Mouse (Mus musculus) forebrain, embryonic 13.5 days (tissue): ENCODE data around the gene Spcs2. TPM values are rescaled to one million over a fixed set of nuclear protein-coding genes. Genes with fewer than 3 reads are reported as not detected.

ENCODE experiments used
- ATAC-seq: fragments of 200-750 bp; cut with Nextera tagmentation; 2 replicates; pipeline ENCODE4 v1.8.0; 2017
- H3K27ac ChIP-seq: fragments of 300-500 bp; sonication (generic); 2 replicates; pipeline ENCODE4 v1.5.1; 2015; ENCODE audit warnings: inconsistent platforms, mild to moderate bottlenecking, moderate library complexity
- H3K27me3 ChIP-seq: fragments of 300-500 bp; sonication (generic); 2 replicates; pipeline ENCODE4 v1.6.1; 2015; ENCODE audit warnings: mild to moderate bottlenecking, inconsistent platforms
- H3K36me3 ChIP-seq: fragments of 300-500 bp; sonication (generic); 2 replicates; pipeline ENCODE4 v1.6.1; 2015; ENCODE audit warnings: mild to moderate bottlenecking, inconsistent platforms; ENCODE audit not compliant: poor library complexity, severe bottlenecking
- H3K4me1 ChIP-seq: fragments of 300-500 bp; sonication (generic); 2 replicates; pipeline ENCODE4 v1.6.1; 2015; ENCODE audit warnings: inconsistent platforms
- H3K4me2 ChIP-seq: fragments of 300-500 bp; sonication (generic); 2 replicates; pipeline ENCODE4 v1.6.1; 2015; ENCODE audit warnings: inconsistent platforms, mild to moderate bottlenecking, moderate library complexity
- H3K4me3 ChIP-seq: fragments of 300-500 bp; sonication (generic); 2 replicates; pipeline ENCODE4 v1.5.1; 2015; ENCODE audit warnings: mild to moderate bottlenecking, inconsistent platforms
- H3K9ac ChIP-seq: fragments of 300-500 bp; sonication (generic); 2 replicates; pipeline ENCODE4 v1.6.1; 2015; ENCODE audit warnings: mild to moderate bottlenecking, inconsistent platforms
- H3K9me3 ChIP-seq: fragments of 300-500 bp; sonication (generic); replicated peaks from 2 replicates; pipeline ENCODE4 v1.6.1; 2016; ENCODE audit warnings: inconsistent platforms
- WGBS: fragments of 180-500 bp; shearing (Covaris S2); methylation state at CpG from one replicate; pipeline ENCODE4 v1.1.7; 2015; 5-methylcytosine and 5-hydroxymethylcytosine counted together
- polyA plus RNA-seq: library from polyadenylated mRNA; unstranded; fragments of >200 nt; fragmentation: Nextera tagmentation; extraction: Ambion mirVana; gene quantifications from 2 replicates; pipeline ENCODE4 v1.2.1, GENCODE M21; 2015

Gene Spcs2
- polyA plus RNA-seq, 1 experiment from 2014 or later: 336 TPM

- H3K27ac ChIP-seq: no peak overlapping the region
- H3K4me3 ChIP-seq: peak overlapping the region; percentile 13
Measured at GRCm38 (mm10) chr7:99795192-99795981, 67.9 kb downstream of the Spcs2 start.

GRCm38 (mm10) chr7:99794096-99794495, 69.2 kb downstream of the Spcs2 start:
- H3K9me3 ChIP-seq: no peaks in the 10 kb centered on the region
- H3K27me3 ChIP-seq: peaks cover 11% of the 10 kb centered on the region
- H3K36me3 ChIP-seq: no peaks in the 10 kb centered on the region
- H3K4me3 ChIP-seq: no peak overlapping the region
- peaks cover 17% of the 10 kb centered on the region for H3K4me1 ChIP-seq
- H3K27ac ChIP-seq: no peak overlapping the region
- H3K4me2 ChIP-seq: no peak overlapping the region
- WGBS: 63% methylated on average over 2 of the region's 2 CpGs
- no peak for ATAC-seq
- H3K9ac ChIP-seq: no peak overlapping the region

More at GRCm38 (mm10) chr7:99795192-99795981, 67.9 kb downstream of the Spcs2 start:
- Histone ChIP-seq H3K4me2 (peak overlapping the region; percentile 56), H3K36me3 (no peaks in the 10 kb centered on the region), H3K27me3 (peaks cover 11% of the 10 kb centered on the region), H3K9me3 (no peaks in the 10 kb centered on the region), H3K9ac (0 out of 2 replicates have a peak overlapping the region, but pooled peaks have one; percentile 34), H3K4me1 (peaks cover 17% of the 10 kb centered on the region)
- WGBS: 7% methylated on average over 17 of the region's 17 CpGs
- peak; percentile 67 for ATAC-seq

- Histone ChIP-seq H3K36me3 (no peaks in the 10 kb centered on the region), H3K4me2 (no peak overlapping the region), H3K9me3 (no peaks in the 10 kb centered on the region), H3K4me1 (peaks cover 20% of the 10 kb centered on the region), H3K27ac (no peak overlapping the region), H3K27me3 (no peaks in the 10 kb centered on the region), H3K9ac (no peak overlapping the region), H3K4me3 (no peak overlapping the region)
- WGBS: 80% methylated on average over 10 of the region's 10 CpGs
- ATAC-seq: no peak
Measured at GRCm38 (mm10) chr7:99790816-99791215, 72.4 kb downstream of the Spcs2 start.

- H3K36me3 ChIP-seq: no peaks in the 10 kb centered on the region
- no peak for ATAC-seq
Measured at GRCm38 (mm10) chr7:99788563-99788962, 74.7 kb downstream of the Spcs2 start.

GRCm38 (mm10) chr7:99787935-99788334, 75.3 kb downstream of the Spcs2 start:
- Histone ChIP-seq H3K9ac (no peak overlapping the region), H3K27me3 (no peaks in the 10 kb centered on the region), H3K4me3 (no peak overlapping the region), H3K27ac (no peak overlapping the region), H3K4me1 (peaks cover 9% of the 10 kb centered on the region; the same call in 1 of the 2 replicates), H3K9me3 (no peaks in the 10 kb centered on the region), H3K36me3 (no peaks in the 10 kb centered on the region), H3K4me2 (no peak overlapping the region)
- WGBS: 24% methylated on average over 2 of the region's 2 CpGs
- ATAC-seq: no peak

More at GRCm38 (mm10) chr7:99788563-99788962, 74.7 kb downstream of the Spcs2 start:
- Histone ChIP-seq H3K27me3 (no peaks in the 10 kb centered on the region), H3K27ac (no peak overlapping the region), H3K4me2 (no peak overlapping the region), H3K9me3 (no peaks in the 10 kb centered on the region), H3K4me3 (no peak overlapping the region), H3K4me1 (peaks cover 9% of the 10 kb centered on the region; the same call in 1 of the 2 replicates), H3K9ac (no peak overlapping the region)
- 66% methylated on average over 5 of the region's 5 CpGs for WGBS

Other genes with a start within 250 kb of the Spcs2 start
- 0.22 and 0.29 TPM in 2 replicates for gene Tpbgl, start 236.4 kb downstream of the Spcs2 start, polyA plus RNA-seq
- gene Slco2b1, start 152.1 kb downstream of the Spcs2 start, polyA plus RNA-seq: 3.1 and 3.2 TPM in 2 replicates
- not detected in 2 replicates for gene Olfr520, start 133.2 kb downstream of the Spcs2 start, polyA plus RNA-seq
- not detected in 2 replicates for gene Olfr521, start 100.0 kb downstream of the Spcs2 start, polyA plus RNA-seq
- gene Neu3, start 35.0 kb downstream of the Spcs2 start, polyA plus RNA-seq: 1.1 and 1.2 TPM in 2 replicates
- 0.46 and 0.53 TPM in 2 replicates for gene Xrra1, start 4.3 kb downstream of the Spcs2 start, polyA plus RNA-seq
- gene Rnf169, start 117.0 kb upstream of the Spcs2 start, polyA plus RNA-seq: 3.8 and 5.5 TPM in 2 replicates
- gene Chrdl2, start 142.7 kb upstream of the Spcs2 start, polyA plus RNA-seq: not detected in 2 replicates